Mouse (Mus musculus) megakaryocyte-erythroid progenitor cell, adult 5-6 weeks (primary cell): ENCODE results near the gene Tnfaip1. TPM values are rescaled to one million over a fixed set of nuclear protein-coding genes. Genes with fewer than 3 reads are reported as not detected.

ENCODE experiments used
- ATAC-seq: replicated peaks from 2 replicates; pipeline ENCODE4 v1.8.0; 2016; ENCODE audit warnings: mild to moderate bottlenecking, inconsistent platforms; ENCODE audit not compliant: severe bottlenecking, poor library complexity, low FRiP score, low TSS enrichment
- total RNA-seq, 2 experiments: library from RNA; stranded (forward) in 1 of 2; stranded (reverse) in 1 of 2; fragments of 200-1000, 215-1000 nt in 1 of 2; fragments of >200 nt in 1 of 2; fragmentation: Nextera tagmentation in 1 of 2; gene quantifications; 2 replicates each; pipeline ENCODE4 v1.2.3; 2014 to 2017

Tnfaip1 gene
- total RNA-seq, 2 experiments from 2014 or later, result 2.7 to 4.6 TPM

DNA sequence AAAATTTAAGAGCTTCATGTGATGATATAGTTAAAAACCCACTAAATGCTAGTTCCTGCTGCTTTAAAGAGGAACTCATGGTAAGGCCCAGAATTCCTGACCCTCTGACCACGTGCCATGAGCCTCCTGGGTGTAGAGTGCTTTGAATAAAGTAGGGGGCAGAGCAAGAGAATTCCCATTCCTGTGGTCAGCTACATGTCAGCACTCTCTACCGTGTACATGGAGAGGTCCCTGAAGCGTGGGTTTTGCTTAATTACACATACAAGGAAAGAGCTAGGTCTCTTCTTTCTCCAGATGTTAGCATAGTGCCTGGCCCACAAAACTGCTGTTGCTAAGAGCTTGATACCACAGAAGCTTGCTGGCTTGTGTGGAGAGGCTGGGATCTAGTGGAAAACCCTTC lies 30.7 kb downstream of the Tnfaip1 start:
- ATAC-seq, result no peak

DNA sequence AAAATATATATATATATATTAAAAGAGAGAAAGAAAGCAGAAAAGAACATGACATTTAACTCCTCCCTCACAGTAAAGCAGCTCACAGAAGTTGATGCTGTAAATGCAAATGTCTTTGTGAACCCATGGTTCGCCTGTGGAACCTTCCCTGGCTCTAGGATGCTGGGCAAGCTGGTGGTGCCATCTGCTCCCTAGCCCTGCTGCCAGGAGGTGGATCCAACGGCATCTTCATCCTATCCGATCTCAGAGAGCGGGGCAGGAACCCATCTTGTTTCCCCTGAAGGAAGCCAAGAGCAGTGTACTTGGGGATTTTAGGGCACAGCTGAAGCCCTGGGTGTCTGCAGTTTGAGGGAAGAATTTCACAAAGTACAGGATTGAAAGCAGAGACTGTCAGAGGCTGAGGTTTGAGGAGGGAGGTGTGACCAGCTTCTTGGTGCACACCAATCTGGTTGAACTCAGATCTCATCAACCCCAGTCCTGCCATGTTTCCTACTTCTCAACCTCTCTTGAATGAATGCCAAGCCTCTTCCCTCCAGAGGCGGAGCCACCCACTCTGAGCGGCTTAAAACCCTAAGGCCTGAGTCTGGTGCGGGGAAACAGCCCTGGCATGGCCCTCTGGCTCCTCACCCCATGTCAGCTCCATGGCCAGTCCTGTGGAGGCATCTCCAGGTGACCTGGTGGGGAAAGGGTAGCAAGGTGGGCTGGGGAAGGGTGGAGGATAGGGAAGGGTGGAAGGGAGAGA lies 33.1 kb downstream of the Tnfaip1 start, which contains the start of gene Sebox:
Gene Sebox, plus strand, starts transcription at position 539 of the 742 bp plus-strand sequence.
- ATAC-seq, result no peak

DNA sequence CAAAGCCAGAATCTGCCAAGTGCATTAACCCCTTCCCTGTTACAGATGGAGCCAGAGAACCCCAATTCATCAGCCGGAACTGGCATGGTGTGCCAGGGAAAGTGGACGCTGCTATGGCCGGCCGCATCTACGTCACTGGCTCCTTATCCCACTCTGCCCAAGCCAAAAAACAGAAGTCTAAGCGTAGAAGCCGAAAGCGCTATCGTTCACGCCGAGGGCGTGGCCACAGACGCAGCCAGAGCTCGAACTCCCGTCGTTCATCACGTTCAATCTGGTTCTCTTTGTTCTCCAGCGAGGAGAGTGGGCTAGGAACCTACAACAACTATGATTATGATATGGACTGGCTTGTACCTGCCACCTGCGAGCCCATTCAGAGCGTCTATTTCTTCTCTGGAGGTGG lies 34.6 kb downstream of the Tnfaip1 start:
- ATAC-seq, result no peak

DNA sequence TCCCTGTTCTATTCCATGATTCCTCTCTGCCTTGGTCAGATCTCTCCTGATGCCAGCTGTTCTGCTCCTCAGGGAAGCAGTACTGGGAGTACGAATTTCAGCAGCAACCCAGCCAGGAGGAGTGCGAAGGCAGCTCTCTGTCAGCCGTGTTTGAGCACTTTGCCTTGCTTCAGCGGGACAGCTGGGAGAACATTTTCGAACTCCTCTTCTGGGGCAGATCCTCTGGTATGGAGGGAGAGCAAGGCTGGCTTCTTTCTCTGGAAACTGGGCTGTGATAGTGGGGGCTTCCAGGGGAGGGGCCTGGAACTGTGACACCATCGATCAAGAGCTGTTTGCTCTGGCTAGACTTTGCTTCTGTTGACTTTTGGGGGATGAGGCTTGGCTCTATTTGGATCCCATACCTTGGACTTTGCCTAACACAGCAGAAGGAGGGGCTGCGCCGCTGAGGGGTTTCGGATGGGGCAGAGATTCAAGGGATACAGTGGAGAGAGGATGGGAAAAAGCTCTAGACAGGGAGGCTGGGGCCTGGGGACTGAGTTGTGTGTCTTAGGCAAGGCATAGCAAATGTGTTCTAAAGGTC lies 35.4 kb downstream of the Tnfaip1 start:
- no peak for ATAC-seq

DNA sequence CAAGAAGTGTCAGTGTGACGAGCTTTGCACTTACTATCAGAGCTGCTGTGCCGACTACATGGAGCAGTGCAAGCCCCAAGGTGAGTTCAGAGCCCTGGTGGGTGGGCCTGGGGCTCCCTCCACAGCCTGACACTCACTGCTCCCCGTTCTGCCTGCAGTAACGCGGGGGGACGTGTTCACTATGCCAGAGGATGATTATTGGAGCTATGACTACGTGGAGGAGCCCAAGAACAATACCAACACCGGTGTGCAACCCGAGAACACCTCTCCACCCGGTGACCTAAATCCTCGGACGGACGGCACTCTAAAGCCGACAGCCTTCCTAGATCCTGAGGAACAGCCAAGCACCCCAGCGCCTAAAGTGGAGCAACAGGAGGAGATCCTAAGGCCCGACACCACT lies 36.6 kb downstream of the Tnfaip1 start:
- ATAC-seq, result no peak

DNA sequence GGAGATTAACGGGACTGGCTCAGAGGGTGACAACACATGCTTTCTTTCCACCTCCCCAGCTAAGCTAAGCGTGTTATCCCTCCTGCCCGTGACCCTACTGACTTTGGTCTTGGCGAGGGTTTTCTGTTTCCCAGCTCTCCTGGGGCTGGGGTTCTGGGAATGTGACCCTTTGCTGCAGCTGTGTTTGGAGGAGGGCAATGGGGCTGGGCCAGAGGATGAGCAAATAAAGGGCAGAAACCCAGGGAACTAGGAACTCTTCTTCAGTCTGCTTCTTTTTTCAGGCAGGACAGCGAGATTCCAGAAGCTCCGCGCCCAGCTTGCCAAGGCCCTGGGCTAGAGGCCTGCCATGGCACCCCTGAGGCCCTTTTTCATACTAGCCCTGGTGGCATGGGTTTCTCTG lies 37.1 kb downstream of the Tnfaip1 start, which contains the start of gene Vtn:
Gene Vtn, plus strand, starts transcription at position 88 of the 400 bp plus-strand sequence.
- ATAC-seq, result no peak

DNA sequence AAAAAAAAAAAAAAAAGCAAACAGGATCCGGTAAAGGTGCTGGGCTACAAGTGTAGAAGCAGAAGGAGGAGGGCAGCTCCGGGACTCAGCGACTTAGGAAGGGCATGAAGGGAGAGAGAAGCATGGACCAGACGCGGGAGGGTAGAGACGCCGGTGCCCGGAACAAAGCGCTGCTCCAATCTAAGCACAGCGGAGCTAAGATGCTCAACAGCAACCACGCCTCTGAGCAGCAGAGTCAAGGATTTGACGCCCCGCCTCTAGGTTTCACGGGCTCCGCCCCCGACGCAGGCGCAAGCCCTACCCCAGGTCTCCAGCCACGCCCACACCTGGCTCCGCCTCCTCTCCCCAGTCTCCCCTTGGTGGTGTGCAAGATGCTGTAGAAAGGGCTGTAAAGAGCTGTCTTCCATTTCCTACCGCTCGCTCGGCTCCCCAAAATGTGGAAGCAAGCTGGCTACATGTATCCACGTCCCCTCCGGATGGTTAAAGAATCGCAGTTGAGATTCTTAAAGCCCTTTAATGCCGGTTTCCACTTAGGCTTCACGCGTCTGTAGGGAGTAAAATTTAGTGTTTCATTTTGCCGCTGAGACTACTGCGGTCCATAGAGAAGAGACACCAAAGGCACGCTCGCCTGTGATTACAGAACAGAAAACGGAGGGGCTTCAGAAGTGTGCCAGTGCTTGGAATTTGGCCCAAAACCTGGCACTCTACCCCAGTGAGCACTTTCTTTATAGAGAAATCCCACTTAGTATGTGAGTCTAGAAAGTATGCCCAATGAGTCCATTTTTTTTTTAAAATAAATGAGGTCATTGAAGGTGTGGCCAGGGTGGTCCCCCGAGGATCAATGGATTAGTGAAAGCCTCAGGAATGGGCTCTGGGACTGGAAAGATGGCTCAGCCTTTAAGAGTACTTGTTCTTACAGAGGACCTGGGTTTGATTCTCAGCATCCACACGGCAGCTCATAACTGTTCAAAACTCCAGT lies 38.3 kb downstream of the Tnfaip1 start, which contains the start of gene Sarm1:
Gene Sarm1, minus strand, starts transcription at position 211 of the 979 bp plus-strand sequence.
- ATAC-seq, result peak; percentile 97

DNA sequence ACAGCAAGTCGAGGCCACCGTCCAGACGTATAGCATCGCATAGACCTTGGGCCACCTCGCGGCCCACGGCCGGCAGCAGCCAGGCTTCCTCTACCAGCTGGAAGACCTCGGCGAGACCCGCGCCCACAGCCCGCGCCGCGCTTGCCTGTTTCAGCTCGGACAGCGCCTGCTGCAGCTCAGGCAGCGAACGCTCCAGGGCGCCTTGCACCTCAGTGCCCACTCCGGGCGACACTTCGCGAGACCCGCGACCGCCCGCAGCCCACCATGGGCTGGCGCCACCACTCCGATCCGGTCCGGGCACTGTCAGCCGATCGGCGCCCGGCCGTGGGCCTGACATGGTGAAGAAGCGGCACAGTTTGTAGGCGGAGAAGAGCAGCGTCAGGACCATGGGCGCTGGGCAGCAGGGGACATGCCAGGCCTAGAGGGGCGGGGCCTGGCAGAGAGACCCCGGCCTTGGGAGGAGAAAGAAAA lies 39.0 kb downstream of the Tnfaip1 start:
- ATAC-seq, result no peak

DNA sequence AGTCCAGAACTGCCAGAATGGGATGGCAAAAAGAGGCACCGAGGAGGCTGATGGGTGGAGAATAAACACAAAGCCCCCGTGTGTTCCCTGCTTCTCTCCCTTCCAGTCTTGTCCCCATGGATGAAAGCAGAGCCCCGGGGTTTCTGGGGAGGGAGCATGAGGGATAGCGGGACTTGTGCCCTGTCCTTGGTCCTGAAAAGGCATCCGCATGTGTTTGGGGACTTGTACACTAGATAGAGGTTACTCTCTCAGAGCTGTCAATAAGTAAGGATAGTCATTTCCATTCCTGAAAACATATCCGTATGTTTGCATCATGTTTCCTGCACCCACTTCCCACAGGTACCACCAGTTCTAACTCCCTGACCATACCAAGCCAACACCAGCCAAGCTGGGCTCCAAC lies 40.2 kb downstream of the Tnfaip1 start:
- no peak for ATAC-seq

DNA sequence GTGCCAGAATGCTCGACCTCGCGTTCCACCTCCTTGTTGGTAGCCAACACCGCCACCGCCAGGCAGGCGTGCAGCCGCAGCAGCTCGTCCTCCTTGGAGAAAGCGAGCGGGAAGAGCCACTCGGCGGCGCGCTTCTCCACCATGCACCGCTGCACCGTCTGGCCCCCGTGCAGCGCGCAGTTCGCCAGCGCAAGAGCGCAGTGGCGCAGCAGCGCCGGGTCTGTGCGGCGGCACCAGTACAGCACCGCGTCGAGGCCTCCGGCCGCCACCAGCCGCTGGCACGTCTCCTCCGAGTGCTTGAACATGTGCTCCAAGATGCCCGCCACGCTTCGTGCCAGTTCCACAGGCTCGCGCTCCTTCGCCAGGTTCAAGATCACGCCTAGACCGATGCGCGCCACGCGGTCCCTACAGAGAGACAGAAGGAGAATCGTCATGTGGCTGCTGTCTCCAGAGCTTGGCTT lies 45.3 kb downstream of the Tnfaip1 start:
- ATAC-seq, result peak; percentile 55

DNA sequence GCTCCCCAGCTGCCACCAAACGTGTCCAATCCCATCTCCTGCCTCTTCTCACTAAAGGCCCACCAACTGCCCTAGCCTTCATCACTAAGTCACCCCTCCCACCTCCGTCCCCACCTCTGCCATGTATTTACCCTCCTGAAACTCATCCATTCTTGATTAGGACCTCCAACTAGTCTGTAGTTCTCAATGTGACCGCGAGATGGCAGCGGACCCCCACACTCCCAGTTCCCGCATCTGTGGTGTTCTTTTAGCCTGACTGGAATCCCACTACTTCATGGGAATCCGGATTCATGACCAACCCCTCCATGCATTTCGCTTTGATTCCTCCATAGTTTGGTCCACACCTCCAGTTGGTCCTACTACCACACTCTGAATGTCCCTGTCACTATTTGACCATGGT lies 48.0 kb downstream of the Tnfaip1 start:
- ATAC-seq, result peak; percentile 76; the same call in 1 of the 2 replicates

DNA sequence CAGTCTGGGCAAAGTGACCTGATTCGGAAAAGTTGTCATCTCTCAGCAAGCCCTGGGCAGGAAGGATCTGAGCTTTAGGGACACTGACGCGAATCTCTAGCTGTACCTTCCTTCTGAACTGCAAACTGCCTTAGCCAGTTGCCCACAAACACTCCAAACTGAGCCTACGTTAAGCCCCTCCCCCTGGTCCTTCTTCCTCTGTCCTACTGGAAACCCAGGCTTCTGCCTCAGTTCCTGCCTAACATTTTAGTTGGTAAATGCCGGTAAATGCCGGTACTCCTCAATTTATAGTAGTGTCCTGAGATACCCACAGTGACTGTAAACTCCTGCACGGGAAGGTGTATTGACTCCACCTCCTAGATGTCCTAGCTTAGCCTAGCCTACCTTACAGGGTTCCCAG lies 52.5 kb downstream of the Tnfaip1 start:
- no peak for ATAC-seq

DNA sequence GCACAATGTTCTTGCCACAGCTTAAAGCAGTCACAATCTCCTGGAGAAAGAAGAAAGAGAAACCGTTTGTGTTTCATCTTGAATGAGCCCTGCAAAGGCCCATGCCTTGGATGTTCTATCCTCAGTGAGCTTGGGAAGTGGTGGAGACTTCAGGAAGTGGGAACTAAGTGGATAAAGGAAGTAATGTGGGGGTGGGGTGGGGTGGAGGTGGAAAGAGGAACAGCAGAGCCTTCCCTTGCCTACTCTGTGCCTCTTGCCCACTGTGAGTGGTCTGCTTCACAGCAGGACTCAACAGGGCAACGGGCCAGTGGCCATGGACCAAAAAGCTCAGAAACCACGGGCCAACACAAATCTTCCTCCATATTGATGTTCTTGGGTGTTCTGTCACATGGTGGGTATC lies 60.8 kb downstream of the Tnfaip1 start:
- ATAC-seq, result no peak

Other genes starting within 250 kb of the Tnfaip1 start
- gene BC030499, start 245.5 kb downstream of the Tnfaip1 start, total RNA-seq (2014; fragmentation: Nextera tagmentation), result 0.55 and 1.3 TPM in 2 replicates
- 0.50 and 0.89 TPM in 2 replicates for gene BC030499, start 245.5 kb downstream of the Tnfaip1 start, total RNA-seq (2017)
- 47.4 and 52.6 TPM in 2 replicates for gene Spag5, start 234.8 kb downstream of the Tnfaip1 start, total RNA-seq (2014; fragmentation: Nextera tagmentation)
- 42.0 and 62.4 TPM in 2 replicates for gene Spag5, start 234.8 kb downstream of the Tnfaip1 start, total RNA-seq (2017)
- gene Aldoc, start 213.4 kb downstream of the Tnfaip1 start, total RNA-seq (2014; fragmentation: Nextera tagmentation), result 0.39 and 2.4 TPM in 2 replicates
- gene Aldoc, start 213.4 kb downstream of the Tnfaip1 start, total RNA-seq (2017), result 0.84 TPM in 1 of 2 replicates, not detected in the other
- gene Pigs, start 207.9 kb downstream of the Tnfaip1 start, total RNA-seq (2014; fragmentation: Nextera tagmentation), result 40.5 and 44.5 TPM in 2 replicates
- gene Pigs, start 207.9 kb downstream of the Tnfaip1 start, total RNA-seq (2017), result 10.0 and 10.4 TPM in 2 replicates
- 51.2 and 51.5 TPM in 2 replicates for gene Unc119, start 192.8 kb downstream of the Tnfaip1 start, total RNA-seq (2014; fragmentation: Nextera tagmentation)
- gene Unc119, start 192.8 kb downstream of the Tnfaip1 start, total RNA-seq (2017), result 20.0 and 27.2 TPM in 2 replicates
- gene Foxn1, start 149.8 kb downstream of the Tnfaip1 start, total RNA-seq (2014; fragmentation: Nextera tagmentation), result not detected in 2 replicates
- gene Foxn1, start 149.8 kb downstream of the Tnfaip1 start, total RNA-seq (2017), result not detected in 2 replicates
- gene Slc13a2, start 114.1 kb downstream of the Tnfaip1 start, total RNA-seq (2014; fragmentation: Nextera tagmentation), result not detected in 2 replicates
- not detected in 2 replicates for gene Slc13a2, start 114.1 kb downstream of the Tnfaip1 start, total RNA-seq (2017)
- 2.6 and 3.6 TPM in 2 replicates for gene Slc46a1, start 70.6 kb downstream of the Tnfaip1 start, total RNA-seq (2014; fragmentation: Nextera tagmentation)
- gene Slc46a1, start 70.6 kb downstream of the Tnfaip1 start, total RNA-seq (2017), result 0.56 and 0.76 TPM in 2 replicates
- not detected in 2 replicates for gene Sarm1, start 38.6 kb downstream of the Tnfaip1 start, total RNA-seq (2014; fragmentation: Nextera tagmentation)
- 0.88 TPM in 1 of 2 replicates, not detected in the other for gene Sarm1, start 38.6 kb downstream of the Tnfaip1 start, total RNA-seq (2017)
- gene Vtn, start 37.2 kb downstream of the Tnfaip1 start, total RNA-seq (2014; fragmentation: Nextera tagmentation), result not detected in 2 replicates
- gene Vtn, start 37.2 kb downstream of the Tnfaip1 start, total RNA-seq (2017), result not detected in 2 replicates
- gene Sebox, start 32.9 kb downstream of the Tnfaip1 start, total RNA-seq (2014; fragmentation: Nextera tagmentation), result not detected in 2 replicates
- gene Sebox, start 32.9 kb downstream of the Tnfaip1 start, total RNA-seq (2017), result not detected in 2 replicates
- gene Tmem199, start 24.2 kb downstream of the Tnfaip1 start, total RNA-seq (2014; fragmentation: Nextera tagmentation), result 26.3 and 34.8 TPM in 2 replicates
- gene Tmem199, start 24.2 kb downstream of the Tnfaip1 start, total RNA-seq (2017), result 33.1 and 39.0 TPM in 2 replicates
- 104 and 105 TPM in 2 replicates for gene Poldip2, start 24.1 kb downstream of the Tnfaip1 start, total RNA-seq (2014; fragmentation: Nextera tagmentation)
- gene Poldip2, start 24.1 kb downstream of the Tnfaip1 start, total RNA-seq (2017), result 79.8 and 81.7 TPM in 2 replicates
- gene Ift20, start within 50 bp of the Tnfaip1 start, total RNA-seq (2014; fragmentation: Nextera tagmentation), result 57.8 and 83.5 TPM in 2 replicates
- gene Ift20, start within 50 bp of the Tnfaip1 start, total RNA-seq (2017), result 142 and 156 TPM in 2 replicates
- 63.3 and 72.9 TPM in 2 replicates for gene Tmem97, start 14.4 kb upstream of the Tnfaip1 start, total RNA-seq (2014; fragmentation: Nextera tagmentation)
- 59.7 and 64.4 TPM in 2 replicates for gene Tmem97, start 14.4 kb upstream of the Tnfaip1 start, total RNA-seq (2017)
- 26.7 and 34.8 TPM in 2 replicates for gene Nlk, start 161.0 kb upstream of the Tnfaip1 start, total RNA-seq (2014; fragmentation: Nextera tagmentation)
- 21.6 and 29.8 TPM in 2 replicates for gene Nlk, start 161.0 kb upstream of the Tnfaip1 start, total RNA-seq (2017)
- 27.0 and 42.5 TPM in 2 replicates for gene Ccnq, start 215.4 kb upstream of the Tnfaip1 start, total RNA-seq (2014; fragmentation: Nextera tagmentation)
- gene Ccnq, start 215.4 kb upstream of the Tnfaip1 start, total RNA-seq (2017), result 30.9 and 32.6 TPM in 2 replicates